Mouse (Mus musculus) embryo, embryonic 10 days (tissue): ENCODE data around the gene Als2cr12.
"Not testable (repeated sequence)": the region's sequence is repeated elsewhere in the genome, so short reads cannot be mapped to it uniquely, and the experiment has no call there.

Source experiments
- DNase-seq: peaks from one replicate; pipeline ENCODE4 v3.0.0-alpha.2; 2015; ENCODE audit warnings: low spot score

Als2cr12 gene

DNA sequence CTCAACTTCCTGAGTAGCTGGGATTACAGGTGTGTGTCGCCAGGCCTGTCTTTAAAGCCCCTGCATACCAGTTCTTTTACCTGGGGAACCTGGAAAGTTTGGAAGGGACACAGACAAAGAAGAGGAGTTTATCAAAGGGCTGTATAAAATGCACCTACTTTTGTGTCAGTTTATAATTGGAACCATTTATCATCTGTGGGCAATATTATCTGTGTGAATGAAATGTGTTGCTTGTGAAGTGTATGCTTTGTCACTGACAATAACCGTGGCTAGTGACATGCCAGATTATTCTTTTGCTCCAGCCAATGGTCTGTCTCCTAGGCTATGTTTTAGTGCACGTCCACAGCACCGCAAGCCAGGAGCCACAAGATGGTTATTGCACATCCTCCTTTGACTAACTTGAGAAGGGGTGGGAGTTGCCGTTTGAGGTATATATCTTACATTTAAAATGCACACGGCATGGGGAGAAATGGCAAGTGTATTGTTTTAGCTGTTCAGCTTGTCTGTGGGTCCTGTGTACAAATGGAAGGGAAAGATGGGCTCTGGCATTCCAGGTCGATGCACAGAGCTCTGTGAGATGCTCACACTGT is 23.7 kb upstream of the Als2cr12 start:
- no peak for DNase-seq

DNA sequence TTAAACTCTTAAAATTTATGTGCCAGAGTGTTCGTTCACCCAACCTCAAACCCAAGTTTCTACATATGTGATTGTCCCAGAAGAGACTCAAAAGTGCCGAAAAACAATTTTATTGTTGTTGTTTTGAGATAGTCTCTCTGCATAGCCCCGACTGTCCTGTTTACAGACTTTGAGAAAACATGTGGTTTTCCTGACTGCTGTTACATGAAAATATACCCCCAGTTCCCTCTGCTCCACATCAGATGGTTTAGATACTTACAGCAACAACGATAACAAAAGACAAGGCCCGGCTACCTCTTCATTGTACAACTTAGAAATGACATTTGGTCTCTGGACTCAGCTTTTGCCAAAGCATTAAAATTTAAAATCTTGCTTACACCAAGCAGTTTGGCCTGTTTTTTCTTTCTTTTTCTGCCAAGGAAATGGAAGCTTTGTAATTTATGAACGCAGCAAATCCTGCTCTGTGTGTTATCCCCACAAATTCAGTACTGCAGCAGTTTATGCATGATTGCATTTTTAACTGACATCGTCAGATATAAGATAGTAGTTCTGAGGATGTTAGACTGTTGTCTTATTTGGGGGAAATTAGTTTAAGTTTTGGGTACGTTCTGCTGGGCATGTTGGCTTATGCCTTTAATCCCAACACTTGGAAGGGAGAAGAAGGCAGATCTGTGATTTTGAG is 21.9 kb upstream of the Als2cr12 start:
- DNase-seq, result no peak

DNA sequence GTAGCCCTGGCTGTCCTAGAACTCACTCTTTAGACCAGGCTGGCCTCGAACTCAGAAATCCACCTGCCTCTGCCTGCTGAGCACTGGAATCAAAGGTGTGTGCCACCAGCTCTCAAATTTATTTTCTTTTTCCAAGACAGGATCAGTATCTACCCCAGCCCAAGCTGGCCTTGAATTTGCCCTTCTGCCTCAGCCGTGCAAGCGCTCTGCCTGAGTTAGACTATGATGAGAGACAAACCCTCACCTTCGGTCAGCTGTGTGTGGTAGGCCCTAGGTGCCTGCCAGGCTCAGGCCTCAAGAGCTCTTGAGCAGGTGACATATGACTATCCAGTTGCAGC is 21.1 kb upstream of the Als2cr12 start:
- no peak for DNase-seq

DNA sequence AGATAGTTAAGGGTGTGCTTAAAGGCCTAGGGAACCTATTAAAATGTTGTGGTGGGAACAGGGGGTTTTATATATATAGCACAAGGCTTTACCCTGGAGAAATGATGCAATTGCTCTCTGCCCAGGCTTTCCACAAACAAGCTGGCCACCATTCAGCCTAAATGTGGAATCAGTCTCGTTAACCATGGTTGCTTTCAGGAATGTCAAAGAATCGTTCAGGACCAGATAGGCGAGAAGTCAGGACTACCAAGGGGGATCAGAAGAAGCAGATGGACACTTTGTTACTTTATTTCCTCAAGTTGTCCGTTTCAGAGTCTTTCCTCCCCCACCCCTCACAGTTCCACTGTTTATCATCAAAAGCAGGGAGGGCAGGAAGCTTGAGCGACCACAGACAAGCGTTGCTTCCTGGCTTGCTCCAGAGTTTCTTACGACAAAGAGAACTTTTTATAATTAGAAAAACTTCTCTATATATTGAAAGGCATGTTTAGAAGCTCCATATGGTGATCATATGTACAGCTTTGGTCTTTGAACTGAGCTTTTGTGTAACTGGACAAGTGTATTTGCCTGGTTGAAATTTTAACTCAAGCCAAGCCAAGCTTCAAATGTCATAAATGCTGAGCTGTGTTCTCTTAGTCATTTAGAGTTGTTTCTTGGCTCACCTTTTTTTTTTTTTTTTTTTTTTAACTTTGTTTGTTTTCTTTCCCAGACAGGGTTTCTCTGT is 20.5 kb upstream of the Als2cr12 start:
- no peak for DNase-seq

DNA sequence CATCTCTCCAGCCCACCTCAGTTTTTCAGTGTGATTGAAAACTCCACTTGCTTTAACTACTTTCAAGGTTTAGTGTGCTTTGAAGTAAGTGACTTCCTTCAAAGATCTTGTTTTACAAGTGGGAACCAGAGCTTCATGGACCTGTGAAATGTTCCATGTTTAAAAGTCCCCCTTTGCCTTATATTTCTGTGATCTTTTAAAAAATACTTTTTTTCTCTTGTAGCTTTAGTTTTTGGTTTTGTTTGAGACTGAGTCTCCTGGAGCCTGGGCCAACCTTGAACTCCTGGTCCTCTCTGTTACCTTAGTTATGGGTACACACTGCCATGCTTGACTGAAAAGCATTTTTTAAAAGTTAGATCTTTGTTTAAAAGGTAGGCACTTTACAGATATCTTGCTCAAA is 19.7 kb upstream of the Als2cr12 start:
- no peak for DNase-seq

DNA sequence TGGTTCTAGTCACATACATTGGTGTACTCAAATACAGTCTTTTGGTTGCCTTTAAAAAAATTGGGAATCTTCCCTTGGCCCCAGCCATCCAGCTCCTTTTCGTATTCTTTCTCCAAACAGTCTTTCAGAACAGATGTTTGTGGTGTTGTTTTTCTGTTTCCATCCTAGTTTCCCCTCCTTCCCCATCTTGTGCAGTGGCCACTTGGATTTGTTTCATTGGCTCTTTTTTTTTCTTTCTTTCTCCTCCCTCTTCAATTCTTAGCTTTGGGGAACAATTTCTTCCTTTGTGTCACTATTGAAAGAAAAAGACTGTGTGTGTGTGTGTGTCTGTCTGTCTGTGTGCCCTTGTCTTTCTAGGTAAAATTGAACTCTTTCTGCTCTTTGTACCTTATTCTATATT is 18.6 kb upstream of the Als2cr12 start:
- no peak for DNase-seq

DNA sequence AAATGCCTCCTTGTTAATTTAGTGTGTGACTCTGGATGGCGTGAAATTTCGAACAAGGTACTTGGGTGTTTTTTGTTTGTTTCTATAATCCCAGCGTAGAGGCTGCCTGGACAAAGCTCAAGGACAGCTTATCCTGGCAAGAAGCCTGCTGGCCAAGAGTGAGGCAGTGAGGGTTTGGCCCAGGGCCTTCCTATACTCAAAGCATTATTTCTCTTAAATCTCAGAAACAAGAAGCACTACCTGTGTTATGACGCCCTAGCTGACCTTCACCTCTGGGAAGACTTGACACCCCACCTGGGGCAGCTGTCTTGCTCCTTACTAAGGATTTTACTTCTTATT is 18.1 kb upstream of the Als2cr12 start:
- no peak for DNase-seq

DNA sequence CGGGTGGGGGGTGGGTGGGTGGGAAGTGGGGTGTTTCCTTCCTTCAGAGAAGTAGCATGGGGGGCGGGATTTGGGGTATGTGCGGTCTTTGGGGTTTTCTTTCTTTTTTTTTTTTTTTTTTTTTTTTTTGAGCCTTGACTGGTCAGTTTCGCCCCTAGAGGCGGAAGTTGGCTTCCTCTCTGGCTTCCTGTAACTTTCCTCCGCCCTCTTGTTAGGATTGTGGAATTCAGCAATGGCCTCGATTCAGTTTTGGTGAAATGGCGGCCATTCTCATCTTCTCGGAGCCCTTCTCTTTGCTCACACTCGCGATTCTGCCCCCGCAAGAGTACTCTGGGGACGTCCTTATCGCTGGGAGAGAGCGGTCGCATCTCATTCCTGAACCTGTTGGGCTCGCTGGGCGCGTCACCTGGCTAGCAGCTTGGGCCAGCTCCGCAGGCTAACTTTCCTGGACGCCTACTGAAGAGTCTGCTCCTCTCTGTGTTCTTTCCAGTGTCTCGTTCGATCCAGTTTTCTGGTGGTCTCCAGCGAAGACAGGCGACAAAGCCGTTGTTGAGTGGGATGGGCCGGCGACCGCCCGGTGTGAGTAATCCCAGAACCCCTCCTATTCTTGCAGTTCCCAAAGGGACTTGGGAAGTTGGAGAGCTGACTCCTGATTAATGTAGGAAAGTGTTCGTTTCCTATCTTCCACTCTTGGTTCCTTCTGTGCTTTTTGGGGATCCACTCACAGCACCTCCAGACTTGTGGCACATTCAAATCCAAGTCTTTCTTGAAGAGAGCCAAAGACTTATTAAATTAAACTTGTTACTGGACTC is 17.5 kb upstream of the Als2cr12 start:
- peak; percentile 83 for DNase-seq

DNA sequence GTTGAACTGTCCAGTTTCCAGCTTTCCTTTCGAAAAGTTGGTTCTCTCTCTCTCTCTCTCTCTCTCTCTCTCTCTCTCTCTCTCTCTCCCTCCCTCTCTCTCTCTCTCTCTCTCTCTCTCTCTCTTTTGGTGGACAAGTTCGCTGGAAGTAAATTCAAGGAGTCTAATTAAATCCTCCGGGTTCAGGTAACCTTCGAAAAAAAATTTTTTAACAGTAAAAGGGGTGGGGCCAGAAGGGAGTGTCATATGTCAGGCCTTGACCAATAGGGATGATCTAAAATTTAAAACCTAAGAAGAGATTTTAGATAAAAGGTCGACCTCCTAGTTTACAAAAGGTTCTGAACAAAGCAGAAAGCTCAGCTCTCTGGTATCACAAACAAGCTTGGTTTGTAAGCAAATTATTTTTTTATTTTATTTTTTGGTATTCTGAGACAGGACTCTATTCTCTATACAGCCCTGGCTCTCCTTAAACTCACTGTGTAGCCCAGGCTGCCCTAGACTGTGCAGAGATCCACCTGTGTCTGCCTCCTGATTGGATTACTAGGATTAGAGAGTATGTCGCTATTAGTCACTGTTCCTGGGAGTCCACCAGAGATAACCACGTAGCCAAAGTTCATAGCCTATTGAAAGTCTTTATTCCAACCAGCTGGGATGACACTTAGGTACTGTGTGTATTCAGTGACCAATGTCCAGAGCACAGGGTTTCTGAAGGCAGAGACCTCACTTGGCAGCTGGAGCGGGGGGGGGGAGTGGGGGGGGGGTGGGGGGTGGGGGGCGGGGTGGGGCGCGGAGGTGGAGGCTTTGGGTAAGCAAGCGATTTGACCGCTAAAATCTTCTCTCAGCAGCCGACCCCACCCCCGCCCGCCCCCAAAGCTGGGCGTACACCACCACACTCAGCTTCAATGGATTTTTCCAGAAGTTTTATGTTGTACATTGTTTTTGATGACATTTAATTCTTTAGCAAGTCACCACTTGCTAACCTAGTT is 16.6 kb upstream of the Als2cr12 start:
- DNase-seq, result peak; percentile 71

DNA sequence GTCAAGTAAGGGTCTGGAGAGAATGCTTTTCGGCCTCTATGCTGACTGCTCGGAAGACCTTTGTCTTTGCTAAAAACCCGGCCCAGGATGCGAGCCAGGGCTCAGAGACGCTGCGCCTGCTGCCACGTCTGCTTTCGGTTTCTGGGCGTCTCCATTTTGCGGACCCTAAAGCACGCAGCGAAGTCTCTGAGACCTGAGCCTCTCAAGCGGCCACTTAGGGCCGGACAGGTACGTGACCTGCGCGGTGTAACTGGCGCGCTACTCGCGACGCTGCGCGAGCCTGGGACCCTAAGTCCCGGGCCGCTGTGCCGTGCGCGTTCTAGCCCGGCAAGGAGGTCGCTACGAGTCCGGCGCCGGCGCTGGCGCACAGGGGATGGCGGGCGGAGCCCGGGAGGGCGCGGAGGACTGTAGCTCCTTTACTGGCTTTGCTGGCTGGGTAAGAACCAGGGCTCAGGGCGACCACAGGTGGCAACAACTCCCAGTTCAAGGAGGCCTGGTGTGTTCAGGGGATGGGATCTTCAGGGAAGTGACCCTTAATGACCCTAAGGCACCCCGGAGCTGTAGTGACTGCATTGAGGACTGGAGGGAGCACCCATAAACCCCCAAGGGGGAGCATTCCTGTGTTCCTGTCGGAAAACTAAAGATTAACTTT is 15.7 kb upstream of the Als2cr12 start, which contains the start of gene Cflar:
Gene Cflar (plus strand): TSS at position 144 of the 652 bp plus-strand sequence.
- DNase-seq, result peak; percentile 77

DNA sequence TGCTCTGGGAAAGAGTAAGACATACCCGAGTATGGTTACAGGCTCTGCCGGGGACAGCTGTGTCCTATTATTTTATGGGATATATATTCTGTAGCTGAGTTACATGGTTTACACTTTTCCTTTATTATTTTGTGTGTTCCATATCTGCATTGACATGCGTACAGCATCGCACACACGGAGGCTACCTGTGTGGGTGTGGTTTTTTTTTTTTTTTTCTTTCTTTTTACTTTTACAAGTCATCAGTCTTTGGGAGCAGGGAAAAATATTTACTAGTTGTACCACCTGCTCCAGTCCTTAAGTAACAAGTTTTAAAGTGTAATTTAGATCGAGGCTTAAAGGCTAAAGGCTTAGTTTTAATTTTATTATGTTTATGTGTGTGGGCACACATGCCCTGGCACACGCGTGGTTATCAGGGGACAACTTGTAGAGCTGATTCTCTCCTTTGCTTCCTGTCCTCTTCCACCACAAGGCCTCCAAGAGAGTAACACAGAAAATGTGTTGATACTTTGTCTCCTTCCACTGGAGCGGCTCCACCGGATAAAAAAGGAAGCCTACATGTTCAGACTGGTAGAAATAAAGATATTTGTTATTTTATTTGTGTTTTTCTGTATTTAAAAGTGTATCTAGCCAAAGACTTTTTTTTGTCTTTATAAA is 15.0 kb upstream of the Als2cr12 start:
- DNase-seq, result peak; percentile 32

DNA sequence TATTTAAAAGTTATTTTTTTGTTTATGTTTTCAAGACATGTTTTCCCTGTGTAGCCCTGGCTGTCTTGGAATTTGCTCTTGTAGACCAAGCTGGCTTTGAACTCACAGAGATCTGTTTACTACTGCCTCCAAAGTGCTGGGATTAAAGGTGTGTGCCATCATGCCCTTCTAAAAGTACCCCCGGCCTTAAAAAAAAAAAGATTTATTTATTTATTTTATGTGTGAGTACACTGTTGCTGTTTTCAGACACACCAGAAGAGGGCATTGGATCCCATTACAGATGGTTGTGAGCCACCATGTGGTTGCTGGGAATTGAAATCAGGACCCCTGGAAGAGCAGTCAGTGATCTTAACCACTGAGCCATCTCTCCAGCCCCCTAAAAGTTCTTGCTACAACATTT is 14.3 kb upstream of the Als2cr12 start:
- DNase-seq, result not testable (repeated sequence)

DNA sequence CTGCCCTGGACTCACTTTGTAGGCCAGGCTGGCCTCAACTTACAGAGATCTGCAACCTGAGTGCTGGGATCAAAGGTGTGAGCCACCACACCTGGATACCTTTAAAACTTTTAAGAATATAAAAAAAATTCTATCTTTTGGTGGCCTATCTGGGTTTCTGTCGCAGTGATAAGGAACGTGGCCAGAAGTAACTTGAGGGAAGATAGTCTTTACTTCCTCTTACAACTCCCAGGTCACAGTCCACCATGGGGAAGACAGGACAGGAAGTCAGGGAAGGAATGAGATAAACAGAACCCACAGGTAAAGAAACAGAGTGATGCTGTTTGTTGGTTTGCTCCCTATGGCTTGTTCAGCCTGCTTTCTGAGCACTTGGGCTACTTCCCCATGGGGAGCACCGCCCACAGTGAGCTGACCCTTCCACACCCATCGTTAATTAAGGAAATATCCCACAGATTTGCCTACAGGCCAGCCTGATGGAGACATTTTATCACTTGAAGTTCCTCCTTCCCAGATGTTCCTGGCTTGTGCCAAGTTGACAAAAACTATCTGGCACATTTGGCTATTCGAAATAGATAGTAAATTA is 4.9 kb upstream of the Als2cr12 start:
- not testable (repeated sequence) for DNase-seq

DNA sequence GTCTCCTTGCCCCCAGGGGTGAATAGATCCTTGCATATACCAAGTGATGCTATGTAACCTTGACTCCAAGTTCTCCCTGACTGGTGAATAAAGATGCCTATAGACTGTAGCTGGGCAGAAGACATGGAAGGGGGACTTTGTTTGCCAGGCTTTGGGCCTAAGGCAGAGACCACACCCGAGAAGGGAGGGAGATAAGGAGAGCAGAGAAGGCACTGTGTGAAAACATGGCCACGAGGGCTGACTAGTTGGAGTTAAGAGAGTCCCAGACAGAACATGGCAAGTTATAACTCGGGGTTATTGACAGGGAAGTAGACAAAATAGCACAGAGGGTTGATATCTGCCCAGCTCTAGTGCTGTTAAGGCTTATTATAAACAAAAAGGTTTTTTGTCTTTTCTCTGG is 4.2 kb upstream of the Als2cr12 start:
- no peak for DNase-seq

DNA sequence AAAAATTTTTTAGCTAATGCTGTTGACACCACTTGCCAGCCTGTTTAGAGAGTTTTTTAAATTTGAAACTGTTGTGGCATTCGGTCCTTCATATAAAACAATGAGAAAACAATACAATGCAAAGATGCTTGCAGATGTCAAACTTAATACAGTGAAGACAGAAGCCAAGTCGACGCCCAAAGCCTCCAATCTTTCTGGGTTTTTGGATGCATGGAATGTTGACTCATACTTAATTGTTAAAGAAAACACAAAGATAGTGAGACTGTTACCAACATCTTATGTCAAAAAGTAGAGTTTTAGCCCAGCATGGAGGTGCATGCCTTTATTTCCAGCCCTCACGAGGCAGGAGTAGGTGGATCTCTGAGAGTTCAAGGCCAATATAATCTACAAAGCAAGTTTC is 3.0 kb upstream of the Als2cr12 start:
- DNase-seq, result no peak

DNA sequence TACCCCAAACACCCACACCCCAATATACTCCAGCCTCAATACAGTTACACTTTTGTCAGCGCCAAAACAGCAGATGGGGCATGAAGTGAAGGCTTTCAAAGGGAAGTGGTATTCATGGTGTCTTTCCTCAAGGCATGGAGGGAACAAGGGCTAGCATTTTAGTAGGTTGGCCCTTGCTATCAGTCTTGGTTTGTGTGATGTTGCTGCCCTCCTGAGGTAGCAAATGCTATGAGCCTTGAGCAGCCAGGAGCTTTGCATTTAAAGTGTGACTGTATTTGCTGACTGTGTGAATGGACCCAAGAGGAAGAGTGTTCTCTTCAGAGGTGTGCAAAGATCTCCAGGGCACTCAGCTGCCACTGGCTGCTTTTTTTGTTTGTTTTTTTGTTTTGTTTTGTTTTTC is 1.8 kb upstream of the Als2cr12 start:
- peak; percentile 15 for DNase-seq

DNA sequence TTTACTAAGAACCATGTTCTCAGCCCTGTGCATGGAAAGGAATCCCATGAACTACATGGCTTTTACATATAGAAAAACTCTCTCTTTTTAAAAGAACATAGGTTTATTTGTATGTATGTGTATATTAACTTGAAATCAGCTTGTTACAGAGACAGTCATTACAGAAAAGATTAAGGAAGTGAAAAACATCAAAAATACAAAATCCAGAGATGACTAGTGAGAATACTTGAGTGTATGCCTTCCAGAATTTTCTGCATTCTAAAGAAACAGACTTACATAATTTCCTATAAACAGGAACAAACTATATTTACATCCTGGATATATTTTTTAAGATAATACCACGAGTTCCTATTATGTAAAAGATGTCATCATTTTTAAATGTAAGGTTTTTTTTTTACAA is 2.1 kb downstream of the Als2cr12 start:
- DNase-seq, result no peak

DNA sequence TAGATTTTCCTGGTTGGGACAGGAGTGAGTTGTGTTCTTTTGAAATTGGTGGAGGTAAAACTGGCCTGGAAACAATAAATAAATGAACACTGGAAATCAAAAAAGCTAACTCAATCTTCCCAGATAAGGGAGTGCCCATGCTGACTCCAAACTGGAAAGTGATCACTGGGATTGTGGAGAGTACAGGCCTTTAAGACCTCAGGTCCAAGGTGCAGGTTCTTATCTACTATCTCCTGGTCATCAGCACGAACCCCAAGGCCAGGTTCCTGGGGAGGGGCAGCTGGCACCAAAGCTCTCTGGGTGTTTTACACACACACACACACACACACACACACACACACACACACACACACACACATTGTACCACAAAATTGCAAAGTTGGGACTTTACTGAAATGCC is 4.1 kb downstream of the Als2cr12 start:
- not testable (repeated sequence) for DNase-seq

DNA sequence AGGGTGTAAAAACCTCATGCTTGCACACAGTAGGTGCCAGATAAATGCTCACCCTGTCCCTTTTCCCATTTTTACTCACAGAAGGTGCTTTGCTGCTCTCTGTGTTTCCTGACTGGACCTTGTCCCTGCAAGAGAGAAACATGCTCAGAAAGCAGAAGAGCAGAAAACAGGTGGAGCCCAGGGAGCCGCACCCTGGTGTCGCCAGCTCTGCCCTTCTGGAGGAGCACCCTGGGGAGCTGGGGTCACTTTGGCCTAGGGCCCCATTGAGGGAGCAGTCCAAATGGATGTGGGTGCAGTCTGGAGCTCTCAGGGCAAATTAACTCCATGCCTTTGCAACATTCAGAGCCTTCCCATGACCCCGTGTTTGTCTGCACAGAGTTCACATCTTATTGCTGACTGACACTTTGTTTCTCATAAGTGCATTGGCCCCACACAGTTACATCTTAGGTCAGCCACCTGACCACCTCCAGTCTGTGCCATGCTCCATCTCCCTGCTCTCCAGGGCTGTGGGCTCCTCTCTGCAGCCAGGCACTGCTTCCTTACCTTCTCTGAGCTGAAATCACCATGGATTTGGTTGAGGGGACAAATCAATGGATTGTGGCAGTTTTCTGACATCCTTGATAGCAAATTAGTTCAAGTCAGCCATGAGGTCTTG is 4.8 kb downstream of the Als2cr12 start:
- DNase-seq, result not testable (repeated sequence)
